Mouse (Mus musculus): ENCODE measurements around the gene Vcl. TPM values are rescaled to one million over a fixed set of nuclear protein-coding genes. Genes with fewer than 3 reads are reported as not detected.

Gene Vcl
- polyA plus RNA-seq, 1 experiment: 129 TPM

GRCm38 (mm10) chr14:20930481-20931391, 1.5 kb downstream of the Vcl start:
- H3K79me2 ChIP-seq (ENCODE audit: control insufficient read depth, insufficient read depth): peaks cover 66% of the 10 kb centered on the region
- H3K4me3 ChIP-seq (ENCODE audit: insufficient read depth, poor library complexity, severe bottlenecking): peak overlapping the region; percentile 92

DNA sequence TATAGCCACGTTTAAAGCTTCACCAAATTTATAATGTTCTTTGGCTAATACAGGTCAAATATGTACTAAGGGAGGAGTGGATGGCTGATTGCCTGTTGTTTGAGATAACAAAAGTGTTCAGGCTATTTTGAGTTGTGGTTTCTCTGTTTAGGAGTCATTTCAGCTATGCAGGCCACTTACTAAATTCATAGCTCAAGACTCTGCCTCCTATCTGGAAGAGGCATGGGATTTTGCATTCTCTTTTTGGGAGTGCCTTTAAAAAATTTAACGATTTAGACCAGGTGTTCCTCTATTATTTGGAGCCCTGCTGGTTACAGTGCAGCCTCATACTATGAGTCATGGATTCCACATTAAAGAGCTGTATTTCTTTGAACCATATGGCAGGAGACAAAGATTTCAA, 9.2 kb downstream of the Vcl start:
- Histone ChIP-seq H3K79me3 (ENCODE audit: low read depth) (peaks cover 92% of the 10 kb centered on the region), H3ac (ENCODE audit: control insufficient read depth, insufficient read length, low read depth) (no peak overlapping the region), H3K36me3 (ENCODE audit: control insufficient read depth, insufficient read depth) (peaks cover 25% of the 10 kb centered on the region), H3K27me3 (ENCODE audit: control insufficient read depth, insufficient read depth, insufficient read length) (no peaks in the 10 kb centered on the region), H3K79me2 (ENCODE audit: control insufficient read depth, insufficient read depth) (peaks cover 100% of the 10 kb centered on the region), H3K4me3 (ENCODE audit: insufficient read depth, poor library complexity, severe bottlenecking) (no peak overlapping the region)
- TF ChIP-seq CTCF (IDR thresholded peaks at IDR 0.05; ENCODE audit: control insufficient read depth, insufficient read depth, insufficient read length) (no peak), CEBPB (IDR thresholded peaks at IDR 0.05; ENCODE audit: low read depth) (no peak), MYOD1 (IDR thresholded peaks at IDR 0.05; ENCODE audit: control insufficient read depth, insufficient read length, low read depth) (peak; percentile 55), MYOG (IDR thresholded peaks at IDR 0.05; ENCODE audit: control insufficient read depth, extremely low read depth, insufficient read length) (no peak), USF1 (IDR thresholded peaks at IDR 0.05; ENCODE audit: low read depth) (no peak), FOSL1 (IDR thresholded peaks at IDR 0.05; ENCODE audit: insufficient read depth, low read length, poor library complexity, severe bottlenecking) (peak; percentile 42), MAX (IDR thresholded peaks at IDR 0.05) (no peak)

More at GRCm38 (mm10) chr14:20930481-20931391, 1.5 kb downstream of the Vcl start:
- H3K79me3 ChIP-seq (ENCODE audit: low read depth): peaks cover 63% of the 10 kb centered on the region
- peaks cover 24% of the 10 kb centered on the region for H3K36me3 ChIP-seq (ENCODE audit: control insufficient read depth, insufficient read depth)
- H3ac ChIP-seq (ENCODE audit: control insufficient read depth, insufficient read length, low read depth): peak overlapping the region; percentile 66
- TF ChIP-seq MYOG (IDR thresholded peaks at IDR 0.05; ENCODE audit: control insufficient read depth, extremely low read depth, insufficient read length) (no peak), FOSL1 (IDR thresholded peaks at IDR 0.05; ENCODE audit: insufficient read depth, low read length, poor library complexity, severe bottlenecking) (no peak), MYOD1 (IDR thresholded peaks at IDR 0.05; ENCODE audit: control insufficient read depth, insufficient read length, low read depth) (no peak), MAX (IDR thresholded peaks at IDR 0.05) (no peak), USF1 (IDR thresholded peaks at IDR 0.05; ENCODE audit: low read depth) (no peak), CEBPB (IDR thresholded peaks at IDR 0.05; ENCODE audit: low read depth) (no peak), CTCF (IDR thresholded peaks at IDR 0.05; ENCODE audit: control insufficient read depth, insufficient read depth, insufficient read length) (no peak)
- H3K27me3 ChIP-seq (ENCODE audit: control insufficient read depth, insufficient read depth, insufficient read length): no peaks in the 10 kb centered on the region

DNA sequence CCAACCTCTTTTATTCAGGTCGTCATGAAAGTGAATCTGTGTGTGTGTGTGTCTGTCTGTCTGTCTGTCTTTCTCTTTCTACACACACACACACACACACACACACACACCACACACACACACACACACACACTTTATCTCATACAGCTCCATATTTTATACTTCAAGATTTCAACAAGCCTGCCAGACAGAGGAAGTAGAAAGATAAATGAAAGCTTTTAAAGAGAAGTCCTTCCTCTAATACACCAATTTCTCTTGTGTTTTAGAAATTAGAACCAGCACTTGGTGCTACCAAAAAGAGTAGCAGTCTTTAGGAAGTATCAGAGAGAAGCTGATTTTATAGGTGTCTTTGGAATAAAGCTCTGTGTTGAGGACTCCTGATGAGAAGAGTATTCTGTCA, 9.7 kb downstream of the Vcl start:
- Histone ChIP-seq H3K36me3 (ENCODE audit: control insufficient read depth, insufficient read depth) (peaks cover 23% of the 10 kb centered on the region), H3ac (ENCODE audit: control insufficient read depth, insufficient read length, low read depth) (no peak overlapping the region), H3K4me3 (ENCODE audit: insufficient read depth, poor library complexity, severe bottlenecking) (no peak overlapping the region), H3K79me2 (ENCODE audit: control insufficient read depth, insufficient read depth) (peaks cover 100% of the 10 kb centered on the region), H3K27me3 (ENCODE audit: control insufficient read depth, insufficient read depth, insufficient read length) (no peaks in the 10 kb centered on the region), H3K79me3 (ENCODE audit: low read depth) (peaks cover 92% of the 10 kb centered on the region)
- TF ChIP-seq MYOG (IDR thresholded peaks at IDR 0.05; ENCODE audit: control insufficient read depth, extremely low read depth, insufficient read length): no peak
- no peak for TF ChIP-seq CTCF (IDR thresholded peaks at IDR 0.05; ENCODE audit: control insufficient read depth, insufficient read depth, insufficient read length)
- TF ChIP-seq MAX (IDR thresholded peaks at IDR 0.05): no peak
- TF ChIP-seq FOSL1 (IDR thresholded peaks at IDR 0.05; ENCODE audit: insufficient read depth, low read length, poor library complexity, severe bottlenecking): no peak
- TF ChIP-seq MYOD1 (IDR thresholded peaks at IDR 0.05; ENCODE audit: control insufficient read depth, insufficient read length, low read depth): no peak
- no peak for TF ChIP-seq USF1 (IDR thresholded peaks at IDR 0.05; ENCODE audit: low read depth)
- no peak for TF ChIP-seq CEBPB (IDR thresholded peaks at IDR 0.05; ENCODE audit: low read depth)

GRCm38 (mm10) chr14:20945296-20945695, 16.1 kb downstream of the Vcl start:
- H3K36me3 ChIP-seq (ENCODE audit: control insufficient read depth, insufficient read depth): peaks cover 18% of the 10 kb centered on the region
- no peak for TF ChIP-seq USF1 (IDR thresholded peaks at IDR 0.05; ENCODE audit: low read depth)
- TF ChIP-seq CTCF (IDR thresholded peaks at IDR 0.05; ENCODE audit: control insufficient read depth, insufficient read depth, insufficient read length): no peak
- peaks cover 91% of the 10 kb centered on the region for H3K79me3 ChIP-seq (ENCODE audit: low read depth)
- H3K79me2 ChIP-seq (ENCODE audit: control insufficient read depth, insufficient read depth): peaks cover 98% of the 10 kb centered on the region
- H3K27me3 ChIP-seq (ENCODE audit: control insufficient read depth, insufficient read depth, insufficient read length): no peaks in the 10 kb centered on the region
- H3K4me3 ChIP-seq (ENCODE audit: insufficient read depth, poor library complexity, severe bottlenecking): no peak overlapping the region
- H3ac ChIP-seq (ENCODE audit: control insufficient read depth, insufficient read length, low read depth): no peak overlapping the region

DNA sequence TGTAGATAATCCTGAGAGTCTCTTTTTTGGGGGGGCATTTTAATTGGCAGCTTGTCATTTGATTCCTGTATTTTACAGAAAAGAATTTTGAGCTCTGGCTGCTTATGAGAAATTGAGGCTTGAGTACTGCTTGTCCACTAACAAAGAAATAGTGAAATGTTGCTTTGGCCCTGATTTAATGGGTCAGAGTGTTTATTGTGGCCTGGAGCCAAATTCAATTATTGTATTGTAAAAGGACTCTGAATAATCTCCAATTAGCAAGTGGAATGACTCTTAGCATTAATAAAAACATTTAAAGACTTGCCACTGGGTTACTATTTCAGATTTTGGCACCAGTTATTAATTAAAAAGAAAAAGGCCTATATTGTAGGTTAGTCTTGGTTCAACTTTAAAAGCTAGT, 26.8 kb downstream of the Vcl start:
- no peak for TF ChIP-seq MYOG (IDR thresholded peaks at IDR 0.05; ENCODE audit: control insufficient read depth, extremely low read depth, insufficient read length)
- no peak for TF ChIP-seq USF1 (IDR thresholded peaks at IDR 0.05; ENCODE audit: low read depth)
- no peak for TF ChIP-seq MAX (IDR thresholded peaks at IDR 0.05)
- no peak for TF ChIP-seq CTCF (IDR thresholded peaks at IDR 0.05; ENCODE audit: control insufficient read depth, insufficient read depth, insufficient read length)
- no peak for TF ChIP-seq MYOD1 (IDR thresholded peaks at IDR 0.05; ENCODE audit: control insufficient read depth, insufficient read length, low read depth)
- TF ChIP-seq FOSL1 (IDR thresholded peaks at IDR 0.05; ENCODE audit: insufficient read depth, low read length, poor library complexity, severe bottlenecking): no peak
- no peak for TF ChIP-seq CEBPB (IDR thresholded peaks at IDR 0.05; ENCODE audit: low read depth)
- no peak overlapping the region for H3ac ChIP-seq (ENCODE audit: control insufficient read depth, insufficient read length, low read depth)
- no peak overlapping the region for H3K4me3 ChIP-seq (ENCODE audit: insufficient read depth, poor library complexity, severe bottlenecking)
- no peaks in the 10 kb centered on the region for H3K27me3 ChIP-seq (ENCODE audit: control insufficient read depth, insufficient read depth, insufficient read length)
- peaks cover 15% of the 10 kb centered on the region for H3K36me3 ChIP-seq (ENCODE audit: control insufficient read depth, insufficient read depth)
- H3K79me2 ChIP-seq (ENCODE audit: control insufficient read depth, insufficient read depth): peaks cover 99% of the 10 kb centered on the region
- H3K79me3 ChIP-seq (ENCODE audit: low read depth): peaks cover 91% of the 10 kb centered on the region
